In the genomic region with DNA sequence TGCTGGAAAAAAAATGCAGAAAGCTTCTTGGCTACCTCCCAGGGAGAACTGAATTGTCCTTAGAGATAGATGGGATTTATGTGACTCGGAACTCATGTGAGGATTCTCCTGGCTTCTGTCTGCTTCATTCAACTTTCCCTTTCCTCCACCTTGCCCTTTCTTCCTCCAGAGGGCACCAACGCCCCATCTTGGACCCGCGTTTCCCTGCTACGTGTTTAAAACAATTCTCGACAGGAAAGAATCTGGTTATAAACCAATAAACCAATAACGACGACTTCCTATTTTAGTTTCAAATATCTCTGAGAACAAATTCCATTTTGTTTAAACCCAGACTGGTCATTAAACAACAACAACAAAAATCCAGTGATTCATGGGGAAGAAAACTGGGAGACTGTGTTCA, we compare ENCODE assay signal across 8 mouse cellular contexts.
DNase-seq lines count a peak whose midpoint lies in the region; ATAC-seq and TF ChIP-seq lines count a peak whose summit lies in the region.

No protein-coding gene starts in this region.

- 5% methylated on average over 8 of the region's 8 CpGs for WGBS in lung, embryonic 14.5 days

- peak; percentile 56 to 64 for DNase-seq in CD8-positive naive resting alpha-beta T cell, adult 2 months (ENCODE audit: low read depth in 2 of 2, low spot score in 2 of 2)
- DNase-seq in adrenal gland, postnatal 25 days, result peak; percentile 63
- DNase-seq in heart, postnatal 10 days, result peak; percentile 66 to 78
- DNase-seq in layer of hippocampus, adult 11-12 months (ENCODE audit: low spot score), result peak; percentile 66
- peak; percentile 83 for DNase-seq in lung, embryonic 14.5 days
- DNase-seq in retina, postnatal 1 day, result peak; percentile 67
- DNase-seq in urinary bladder, postnatal 10 days (ENCODE audit: low spot score), result peak; percentile 10

- H3K9ac ChIP-seq in lung, embryonic 14.5 days, result no peak overlapping the region

- no peak for ATAC-seq in lung, embryonic 14.5 days (ENCODE audit: insufficient read depth)

- H3K27me3 ChIP-seq in lung, embryonic 14.5 days (ENCODE audit: insufficient read depth, low read length), result no peaks in the 10 kb centered on the region

- H3K4me2 ChIP-seq in lung, embryonic 14.5 days, result peak overlapping the region; percentile 39

- TF ChIP-seq CTCF in embryonic fibroblast, embryonic 13.5 days (IDR thresholded peaks at IDR 0.05; ENCODE audit: borderline replicate concordance, insufficient read depth, low read length), result peak; percentile 68
- peak; percentile 83 for TF ChIP-seq CTCF in lung, embryonic 14.5 days (IDR thresholded peaks at IDR 0.05; ENCODE audit: low read depth)

- H3K4me1 ChIP-seq in embryonic fibroblast, embryonic 13.5 days (ENCODE audit: control insufficient read depth, insufficient read depth, low read length), result peaks cover 4% of the 10 kb centered on the region
- no peaks in the 10 kb centered on the region for H3K4me1 ChIP-seq in lung, embryonic 14.5 days (ENCODE audit: insufficient read depth)

- no peak for TF ChIP-seq POLR2A in embryonic fibroblast, embryonic 13.5 days (IDR thresholded peaks at IDR 0.05; ENCODE audit: low read depth, low read length)

- no peaks in the 10 kb centered on the region for H3K36me3 ChIP-seq in lung, embryonic 14.5 days (ENCODE audit: insufficient read depth)

- H3K9me3 ChIP-seq in lung, embryonic 14.5 days (ENCODE audit: low read depth, low read length), result no peaks in the 10 kb centered on the region

- H3K4me3 ChIP-seq in embryonic fibroblast, embryonic 13.5 days (ENCODE audit: insufficient read depth, low read length), result no peak overlapping the region
- H3K4me3 ChIP-seq in lung, embryonic 14.5 days (ENCODE audit: low read depth, low read length), result no peak overlapping the region

- intact Hi-C loops in heart, postnatal 10 days (cut with DNase I), result loop anchor here (5.0 to 10.0 kb wide), 6 partner anchors 117 to 1907 kb away; a partner anchor contains a TSS

- H3K27ac ChIP-seq in embryonic fibroblast, embryonic 13.5 days (ENCODE audit: insufficient read depth, low read length), result no peak overlapping the region
- no peak overlapping the region for H3K27ac ChIP-seq in lung, embryonic 14.5 days (ENCODE audit: low read depth)

Comparison
In these comparisons a context has a peak if more than half of its experiments do, and no peak if none do; other contexts are left out.
1. DNase-seq: peak in every context shown above with its lines; median percentile 83 in lung, embryonic 14.5 days; 72 in heart, postnatal 10 days; 67 in retina, postnatal 1 day; 66 in layer of hippocampus, adult 11-12 months; 63 in adrenal gland, postnatal 25 days; 60 in CD8-positive naive resting alpha-beta T cell, adult 2 months; 10 in urinary bladder, postnatal 10 days.